Mouse (Mus musculus): ENCODE data around the gene Gm20431. TPM values are rescaled to one million over a fixed set of nuclear protein-coding genes. Genes with fewer than 3 reads are reported as not detected.

The Gm20431 gene
- total RNA-seq, 1 experiment, result 21.9 TPM

DNA sequence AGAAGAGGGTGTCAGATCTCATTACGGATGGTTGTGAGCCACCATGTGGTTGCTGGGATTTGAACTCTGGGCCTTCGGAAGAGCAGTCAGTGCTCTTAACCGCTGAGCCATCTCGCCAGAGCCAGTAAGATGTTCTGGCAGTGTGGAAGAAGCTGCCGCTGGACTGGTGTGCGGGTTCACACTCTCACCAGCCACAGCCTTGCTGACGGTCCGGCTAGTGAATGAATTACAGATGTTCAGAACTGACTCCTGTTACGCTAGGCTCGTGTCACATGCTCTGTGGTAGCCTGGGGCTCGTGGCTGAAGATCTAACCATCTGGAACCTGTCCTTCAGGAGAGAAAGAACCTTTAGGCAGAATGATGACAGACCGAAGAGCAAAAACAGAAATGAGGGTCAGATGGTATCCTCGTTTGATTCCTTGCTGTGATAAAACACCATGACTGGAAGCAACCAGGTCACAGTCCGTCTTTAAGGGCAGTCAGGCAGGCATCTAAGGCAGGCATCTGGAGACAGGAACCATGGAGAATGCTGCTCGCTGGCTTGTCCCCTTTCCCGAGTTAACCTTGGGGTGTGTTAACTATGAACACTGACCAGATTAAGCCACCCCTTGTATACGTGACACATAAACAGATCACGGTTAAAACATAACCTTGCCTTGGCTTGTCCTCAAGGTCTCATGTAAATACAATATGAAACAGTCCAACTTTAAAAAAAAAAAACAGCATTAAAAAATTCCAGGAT lies 4.8 kb upstream of the Gm20431 start:
- H3K9ac ChIP-seq (ENCODE audit: insufficient read depth, low read depth, low read length, poor library complexity, severe bottlenecking), result no peak overlapping the region
- no peak overlapping the region for H3K27ac ChIP-seq (ENCODE audit: insufficient read depth, low read depth, low read length, poor library complexity, severe bottlenecking)
- in situ Hi-C loops (cut with MboI; ENCODE audit: low sequenced_read_pairs in 2 of 2, unreplicated experiment in 2 of 2), result no loop called here
- H3K36me3 ChIP-seq (ENCODE audit: control insufficient read depth, insufficient read depth, low read length, poor library complexity, severe bottlenecking), result no peaks in the 10 kb centered on the region
- H3K4me1 ChIP-seq (ENCODE audit: control insufficient read depth in 2 of 2, insufficient read depth in 2 of 2, low read length in 2 of 2, poor library complexity in 1 of 2), result peaks cover 0 to 5% of the 10 kb centered on the region in 2 experiments; a peak in 2 of 4 replicates
- TF ChIP-seq ZNF384 (IDR thresholded peaks at IDR 0.05; ENCODE audit: low read depth, low read length), result no peak
- no peak for TF ChIP-seq CHD2 (IDR thresholded peaks at IDR 0.05; ENCODE audit: low read depth, low read length)
- TF ChIP-seq MAFK (IDR thresholded peaks at IDR 0.05; ENCODE audit: insufficient read depth, low read depth, low read length), result no peak
- no peak for TF ChIP-seq HCFC1 (IDR thresholded peaks at IDR 0.05; ENCODE audit: borderline replicate concordance, insufficient read depth, low read length)
- no peak for TF ChIP-seq ZC3H11A (IDR thresholded peaks at IDR 0.05; ENCODE audit: borderline replicate concordance, low read depth, low read length)
- no peak overlapping the region for H3K4me3 ChIP-seq (ENCODE audit: insufficient read depth in 1 of 2, low read depth in 1 of 2, low read length in 2 of 2, poor library complexity in 1 of 2, severe bottlenecking in 1 of 2)
- no peak for DNase-seq (ENCODE audit: low read depth, low spot score)
- no peaks in the 10 kb centered on the region for H3K9me3 ChIP-seq (ENCODE audit: control insufficient read depth, insufficient read depth, low read depth, low read length)

DNA sequence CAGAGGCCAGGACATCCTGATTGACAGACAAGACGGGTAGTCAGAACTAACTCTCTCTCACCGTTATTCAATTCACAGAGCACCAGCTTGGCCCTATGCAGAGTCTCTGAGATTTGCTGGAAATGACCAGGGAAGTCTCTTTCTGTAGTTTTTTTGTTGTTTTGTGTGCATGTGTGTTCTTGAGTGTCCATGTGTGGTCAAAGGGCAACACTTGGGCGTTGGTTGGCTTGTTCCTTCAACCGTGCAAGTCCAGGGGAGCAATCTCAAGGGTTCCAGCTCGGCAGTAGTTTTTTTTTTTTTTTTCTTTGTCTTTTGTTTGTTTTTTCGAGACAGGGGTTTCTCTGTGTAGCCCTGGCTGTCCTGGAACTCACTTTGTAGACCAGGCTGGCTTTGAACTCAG lies 1.4 kb upstream of the Gm20431 start:
- no peak for TF ChIP-seq ZC3H11A (IDR thresholded peaks at IDR 0.05; ENCODE audit: borderline replicate concordance, low read depth, low read length)
- TF ChIP-seq CHD2 (IDR thresholded peaks at IDR 0.05; ENCODE audit: low read depth, low read length), result no peak
- no peak for TF ChIP-seq MAFK (IDR thresholded peaks at IDR 0.05; ENCODE audit: insufficient read depth, low read depth, low read length)
- TF ChIP-seq ZNF384 (IDR thresholded peaks at IDR 0.05; ENCODE audit: low read depth, low read length), result no peak
- TF ChIP-seq HCFC1 (IDR thresholded peaks at IDR 0.05; ENCODE audit: borderline replicate concordance, insufficient read depth, low read length), result no peak
- no peak overlapping the region for H3K9ac ChIP-seq (ENCODE audit: insufficient read depth, low read depth, low read length, poor library complexity, severe bottlenecking)
- no peak overlapping the region for H3K27ac ChIP-seq (ENCODE audit: insufficient read depth, low read depth, low read length, poor library complexity, severe bottlenecking)
- no peak overlapping the region for H3K4me3 ChIP-seq (ENCODE audit: insufficient read depth in 1 of 2, low read depth in 1 of 2, low read length in 2 of 2, poor library complexity in 1 of 2, severe bottlenecking in 1 of 2)
- peaks cover 7% of the 10 kb centered on the region; the same call in 1 of the 2 replicates for H3K36me3 ChIP-seq (ENCODE audit: control insufficient read depth, insufficient read depth, low read length, poor library complexity, severe bottlenecking)
- H3K9me3 ChIP-seq (ENCODE audit: control insufficient read depth, insufficient read depth, low read depth, low read length), result no peaks in the 10 kb centered on the region
- in situ Hi-C loops (cut with MboI; ENCODE audit: low sequenced_read_pairs in 2 of 2, unreplicated experiment in 2 of 2), result no loop called here
- H3K4me1 ChIP-seq (ENCODE audit: control insufficient read depth in 2 of 2, insufficient read depth in 2 of 2, low read length in 2 of 2, poor library complexity in 1 of 2), result peaks cover 0 to 17% of the 10 kb centered on the region in 2 experiments; a peak in 2 of 4 replicates
- DNase-seq (ENCODE audit: low read depth, low spot score), result no peak

DNA sequence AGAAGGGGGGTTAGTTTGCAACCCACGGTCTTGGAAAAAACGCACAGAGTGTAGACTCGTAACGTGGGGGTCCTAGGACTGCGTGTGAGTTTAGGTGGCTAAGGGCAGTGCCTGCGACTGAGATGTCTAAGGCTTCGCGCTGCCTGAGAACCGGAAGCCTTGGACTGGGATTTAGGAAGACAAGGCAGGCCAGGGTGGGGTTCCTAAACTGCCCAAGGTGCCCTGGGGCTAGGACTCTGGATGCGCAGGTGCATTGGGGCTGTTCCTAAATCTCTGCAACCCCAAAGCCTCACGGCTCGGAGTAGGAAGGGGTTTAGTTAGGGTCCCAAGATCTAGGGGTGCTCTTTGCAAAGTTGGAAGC lies 705 bp downstream of the Gm20431 start:
- Histone ChIP-seq H3K9ac (ENCODE audit: insufficient read depth, low read depth, low read length, poor library complexity, severe bottlenecking) (peak overlapping the region; percentile 82), H3K9me3 (ENCODE audit: control insufficient read depth, insufficient read depth, low read depth, low read length) (no peaks in the 10 kb centered on the region), H3K36me3 (ENCODE audit: control insufficient read depth, insufficient read depth, low read length, poor library complexity, severe bottlenecking) (peaks cover 14% of the 10 kb centered on the region; the same call in 1 of the 2 replicates), H3K4me3 (ENCODE audit: insufficient read depth in 1 of 2, low read depth in 1 of 2, low read length in 2 of 2, poor library complexity in 1 of 2, severe bottlenecking in 1 of 2) (peak overlapping the region; percentile 82 to 92), H3K4me1 (ENCODE audit: control insufficient read depth in 2 of 2, insufficient read depth in 2 of 2, low read length in 2 of 2, poor library complexity in 1 of 2) (peaks cover 0 to 21% of the 10 kb centered on the region in 2 experiments; a peak in 2 of 4 replicates), H3K27ac (ENCODE audit: insufficient read depth, low read depth, low read length, poor library complexity, severe bottlenecking) (no peak overlapping the region)
- TF ChIP-seq ZNF384 (IDR thresholded peaks at IDR 0.05; ENCODE audit: low read depth, low read length) (no peak), HCFC1 (IDR thresholded peaks at IDR 0.05; ENCODE audit: borderline replicate concordance, insufficient read depth, low read length) (no peak), MAFK (IDR thresholded peaks at IDR 0.05; ENCODE audit: insufficient read depth, low read depth, low read length) (no peak), ZC3H11A (IDR thresholded peaks at IDR 0.05; ENCODE audit: borderline replicate concordance, low read depth, low read length) (no peak), CHD2 (IDR thresholded peaks at IDR 0.05; ENCODE audit: low read depth, low read length) (no peak)
- DNase-seq (ENCODE audit: low read depth, low spot score), result no peak
- in situ Hi-C loops (cut with MboI; ENCODE audit: low sequenced_read_pairs in 2 of 2, unreplicated experiment in 2 of 2), result no loop called here

DNA sequence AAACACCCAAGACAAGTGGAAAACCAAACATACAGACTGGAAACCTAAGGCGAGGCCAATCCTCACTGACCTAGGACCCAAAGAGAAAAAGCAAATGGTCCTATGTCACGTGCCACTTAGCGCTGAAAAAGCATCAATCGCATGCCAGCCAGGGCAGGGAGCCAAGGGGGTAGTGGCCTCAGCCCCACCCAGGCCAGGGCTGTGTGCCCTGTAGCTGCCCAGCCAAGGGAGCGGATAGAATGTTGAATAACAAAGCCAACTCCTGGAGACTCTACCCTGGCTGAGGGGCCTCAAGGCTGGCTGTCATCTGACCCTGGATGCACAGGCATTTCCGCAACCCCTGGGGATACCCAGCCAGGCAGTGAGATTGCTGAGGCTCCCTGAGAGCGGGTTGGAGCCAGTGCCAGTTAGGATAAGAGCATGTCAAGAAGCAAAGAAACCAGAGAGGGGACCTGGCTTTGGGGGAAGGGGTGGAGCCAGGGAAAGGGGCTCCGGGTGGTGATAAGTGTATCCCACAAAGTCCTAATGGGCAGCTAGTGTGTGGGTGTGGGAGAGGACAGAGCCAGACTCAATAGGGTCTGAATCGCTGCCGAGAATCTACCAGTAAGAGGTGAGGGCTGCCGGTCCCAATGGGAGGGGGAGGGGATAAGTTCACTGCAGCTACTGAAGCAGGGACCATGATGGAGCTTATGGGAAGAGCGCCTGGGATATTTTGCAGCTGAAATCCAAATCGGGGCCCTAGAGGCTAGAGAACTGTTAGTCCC lies 1.3 kb downstream of the Gm20431 start:
- no peaks in the 10 kb centered on the region for H3K9me3 ChIP-seq (ENCODE audit: control insufficient read depth, insufficient read depth, low read depth, low read length)
- in situ Hi-C loops (cut with MboI; ENCODE audit: low sequenced_read_pairs in 2 of 2, unreplicated experiment in 2 of 2), result no loop called here
- DNase-seq (ENCODE audit: low read depth, low spot score), result no peak
- peaks cover 0 to 21% of the 10 kb centered on the region in 2 experiments; a peak in 2 of 4 replicates for H3K4me1 ChIP-seq (ENCODE audit: control insufficient read depth in 2 of 2, insufficient read depth in 2 of 2, low read length in 2 of 2, poor library complexity in 1 of 2)
- peaks cover 14% of the 10 kb centered on the region; the same call in 1 of the 2 replicates for H3K36me3 ChIP-seq (ENCODE audit: control insufficient read depth, insufficient read depth, low read length, poor library complexity, severe bottlenecking)
- H3K9ac ChIP-seq (ENCODE audit: insufficient read depth, low read depth, low read length, poor library complexity, severe bottlenecking), result peak overlapping the region; percentile 82
- TF ChIP-seq HCFC1 (IDR thresholded peaks at IDR 0.05; ENCODE audit: borderline replicate concordance, insufficient read depth, low read length) (no peak), CHD2 (IDR thresholded peaks at IDR 0.05; ENCODE audit: low read depth, low read length) (no peak), ZC3H11A (IDR thresholded peaks at IDR 0.05; ENCODE audit: borderline replicate concordance, low read depth, low read length) (no peak), ZNF384 (IDR thresholded peaks at IDR 0.05; ENCODE audit: low read depth, low read length) (no peak), MAFK (IDR thresholded peaks at IDR 0.05; ENCODE audit: insufficient read depth, low read depth, low read length) (no peak)
- H3K27ac ChIP-seq (ENCODE audit: insufficient read depth, low read depth, low read length, poor library complexity, severe bottlenecking), result no peak overlapping the region
- peak overlapping the region; percentile 82 to 92 for H3K4me3 ChIP-seq (ENCODE audit: insufficient read depth in 1 of 2, low read depth in 1 of 2, low read length in 2 of 2, poor library complexity in 1 of 2, severe bottlenecking in 1 of 2)

Measured in ES-E14 (cell line).